Mouse (Mus musculus) hindbrain, embryonic 13.5 days (tissue): ENCODE measurements at regions not wholly inside any gene's neighbourhood (a gene's known extent, or its start where the extent isn't known, plus 50 kb on each side); places are given as distances from the start of the nearest gene placed in this dataset.

ENCODE experiments used
- ATAC-seq: fragments of 200-750 bp; cut with Nextera tagmentation; 2 replicates; pipeline ENCODE4 v1.8.0; 2017; ENCODE audit warnings: moderate TSS enrichment; ENCODE audit not compliant: low FRiP score
- H3K27ac ChIP-seq: fragments of 300-500 bp; sonication (generic); 2 replicates; pipeline ENCODE4 v1.5.1; 2015; ENCODE audit warnings: inconsistent platforms, mild to moderate bottlenecking, moderate library complexity
- H3K27me3 ChIP-seq: fragments of 300-500 bp; sonication (generic); 2 replicates; pipeline ENCODE4 v1.6.1; 2015; ENCODE audit warnings: mild to moderate bottlenecking, inconsistent platforms
- H3K36me3 ChIP-seq: fragments of 300-500 bp; sonication (generic); 2 replicates; pipeline ENCODE4 v1.6.1; 2015; ENCODE audit warnings: mild to moderate bottlenecking, inconsistent platforms
- H3K4me1 ChIP-seq: fragments of 300-500 bp; sonication (generic); replicated peaks from 2 replicates; pipeline ENCODE4 v1.6.1; 2015; ENCODE audit warnings: inconsistent platforms
- H3K4me2 ChIP-seq: fragments of 300-500 bp; sonication (generic); 2 replicates; pipeline ENCODE4 v1.6.1; 2015; ENCODE audit warnings: inconsistent platforms, mild to moderate bottlenecking, moderate library complexity
- H3K4me3 ChIP-seq: fragments of 300-500 bp; sonication (generic); 2 replicates; pipeline ENCODE4 v1.5.1; 2015; ENCODE audit warnings: mild to moderate bottlenecking, inconsistent platforms
- H3K9ac ChIP-seq: fragments of 300-500 bp; sonication (generic); 2 replicates; pipeline ENCODE4 v1.6.1; 2015; ENCODE audit warnings: mild to moderate bottlenecking, inconsistent platforms
- H3K9me3 ChIP-seq: fragments of 300-500 bp; sonication (generic); 2 replicates; pipeline ENCODE4 v1.6.1; 2016; ENCODE audit warnings: inconsistent platforms
- WGBS: fragments of 180-500 bp; shearing (Covaris S2); methylation state at CpG from one replicate; pipeline ENCODE4 v1.1.7; 2015; 5-methylcytosine and 5-hydroxymethylcytosine counted together

- WGBS, result 88% methylated on average over 5 of the region's 5 CpGs
- no peaks in the 10 kb centered on the region for H3K27me3 ChIP-seq
- H3K36me3 ChIP-seq, result no peaks in the 10 kb centered on the region
- H3K4me3 ChIP-seq, result no peak overlapping the region
- H3K27ac ChIP-seq, result no peak overlapping the region
- no peak overlapping the region for H3K9ac ChIP-seq
- no peak overlapping the region for H3K4me2 ChIP-seq
- no peak for ATAC-seq
- no peaks in the 10 kb centered on the region for H3K9me3 ChIP-seq
- no peaks in the 10 kb centered on the region for H3K4me1 ChIP-seq
Measured at GRCm38 (mm10) chr9:111801381-111801780, 111.2 kb upstream of the Stac start.

GRCm38 (mm10) chr9:111800869-111801268 lies 110.7 kb upstream of the Stac start:
- Histone ChIP-seq H3K27me3 (no peaks in the 10 kb centered on the region), H3K4me3 (no peak overlapping the region), H3K27ac (no peak overlapping the region), H3K9me3 (no peaks in the 10 kb centered on the region), H3K4me2 (no peak overlapping the region), H3K36me3 (no peaks in the 10 kb centered on the region), H3K4me1 (no peaks in the 10 kb centered on the region), H3K9ac (no peak overlapping the region)
- 83% methylated on average over 5 of the region's 5 CpGs for WGBS
- ATAC-seq, result no peak

GRCm38 (mm10) chr9:111778981-111779380 lies 88.8 kb upstream of the Stac start:
- Histone ChIP-seq H3K27ac (no peak overlapping the region), H3K4me2 (no peak overlapping the region), H3K36me3 (no peaks in the 10 kb centered on the region), H3K4me1 (no peaks in the 10 kb centered on the region), H3K4me3 (no peak overlapping the region), H3K9ac (no peak overlapping the region), H3K9me3 (no peaks in the 10 kb centered on the region), H3K27me3 (no peaks in the 10 kb centered on the region)
- WGBS, result 90% methylated on average over 3 of the region's 3 CpGs
- ATAC-seq, result no peak

GRCm38 (mm10) chr9:111777433-111778135 lies 87.4 kb upstream of the Stac start:
- Histone ChIP-seq H3K4me3 (no peak overlapping the region), H3K9ac (no peak overlapping the region), H3K27me3 (no peaks in the 10 kb centered on the region), H3K27ac (no peak overlapping the region), H3K4me2 (no peak overlapping the region), H3K4me1 (no peaks in the 10 kb centered on the region), H3K9me3 (no peaks in the 10 kb centered on the region), H3K36me3 (no peaks in the 10 kb centered on the region)
- WGBS, result 85% methylated on average over 13 of the region's 13 CpGs
- no peak for ATAC-seq

- H3K4me2 ChIP-seq, result no peak overlapping the region
- WGBS, result 88% methylated on average over 4 of the region's 4 CpGs
Measured at GRCm38 (mm10) chr9:111774229-111774628, 84.1 kb upstream of the Stac start.

GRCm38 (mm10) chr9:111762653-111763468 lies 72.7 kb upstream of the Stac start:
- H3K4me1 ChIP-seq, result no peaks in the 10 kb centered on the region
- H3K9me3 ChIP-seq, result no peaks in the 10 kb centered on the region
- no peaks in the 10 kb centered on the region for H3K36me3 ChIP-seq
- 84% methylated on average over 11 of the region's 11 CpGs for WGBS
- ATAC-seq, result no peak
- H3K4me2 ChIP-seq, result no peak overlapping the region
- no peak overlapping the region for H3K27ac ChIP-seq
- H3K4me3 ChIP-seq, result no peak overlapping the region
- H3K9ac ChIP-seq, result no peak overlapping the region
- no peaks in the 10 kb centered on the region for H3K27me3 ChIP-seq

More at GRCm38 (mm10) chr9:111774229-111774628, 84.1 kb upstream of the Stac start:
- no peaks in the 10 kb centered on the region for H3K36me3 ChIP-seq
- H3K9ac ChIP-seq, result no peak overlapping the region
- no peaks in the 10 kb centered on the region for H3K27me3 ChIP-seq
- no peak for ATAC-seq
- H3K9me3 ChIP-seq, result no peaks in the 10 kb centered on the region
- H3K27ac ChIP-seq, result no peak overlapping the region
- H3K4me3 ChIP-seq, result no peak overlapping the region
- H3K4me1 ChIP-seq, result no peaks in the 10 kb centered on the region

- no peak for ATAC-seq
- WGBS, result 89% methylated on average over 10 of the region's 10 CpGs
- Histone ChIP-seq H3K4me3 (no peak overlapping the region), H3K4me1 (no peaks in the 10 kb centered on the region), H3K4me2 (no peak overlapping the region), H3K9me3 (no peaks in the 10 kb centered on the region), H3K27me3 (no peaks in the 10 kb centered on the region), H3K36me3 (no peaks in the 10 kb centered on the region), H3K27ac (no peak overlapping the region), H3K9ac (no peak overlapping the region)
Measured at GRCm38 (mm10) chr9:111755235-111755634, 65.1 kb upstream of the Stac start.

GRCm38 (mm10) chr9:111746151-111746550 lies 56.0 kb upstream of the Stac start:
- H3K36me3 ChIP-seq, result no peaks in the 10 kb centered on the region
- peaks cover 2% of the 10 kb centered on the region; the same call in 1 of the 2 replicates for H3K4me1 ChIP-seq
- no peak overlapping the region for H3K4me2 ChIP-seq
- no peak overlapping the region for H3K27ac ChIP-seq
- H3K9me3 ChIP-seq, result no peaks in the 10 kb centered on the region
- no peak overlapping the region for H3K4me3 ChIP-seq
- 85% methylated on average over 6 of the region's 6 CpGs for WGBS
- no peak overlapping the region for H3K9ac ChIP-seq
- no peaks in the 10 kb centered on the region for H3K27me3 ChIP-seq
- ATAC-seq, result no peak

- H3K27ac ChIP-seq, result no peak overlapping the region
- no peak overlapping the region for H3K4me2 ChIP-seq
- H3K9me3 ChIP-seq, result no peaks in the 10 kb centered on the region
- peaks cover 2% of the 10 kb centered on the region; the same call in 1 of the 2 replicates for H3K4me1 ChIP-seq
- no peak for ATAC-seq
- H3K27me3 ChIP-seq, result no peaks in the 10 kb centered on the region
- H3K36me3 ChIP-seq, result no peaks in the 10 kb centered on the region
- WGBS, result 42% methylated on average over 3 of the region's 3 CpGs
- no peak overlapping the region for H3K9ac ChIP-seq
- no peak overlapping the region for H3K4me3 ChIP-seq
Measured at GRCm38 (mm10) chr9:111745206-111745605, 55.1 kb upstream of the Stac start.
